Mouse (Mus musculus) cerebellum, adult 2 months (tissue): ENCODE data around the gene Abracl.

Source experiments
- CTCF ChIP-seq: fragments of 200-500 bp; IDR thresholded peaks from 2 replicates; pipeline ENCODE4 v1.5.1; 2011; ENCODE audit warnings: low read depth, mild to moderate bottlenecking, control low read depth, low read length, moderate library complexity, borderline replicate concordance; ENCODE audit not compliant: insufficient read depth
- POLR2A ChIP-seq: fragments of 200-500 bp; IDR thresholded peaks from 2 replicates; pipeline ENCODE4 v1.6.1; 2011; ENCODE audit warnings: low read length, control low read depth, borderline replicate concordance; ENCODE audit not compliant: insufficient read depth

DNA sequence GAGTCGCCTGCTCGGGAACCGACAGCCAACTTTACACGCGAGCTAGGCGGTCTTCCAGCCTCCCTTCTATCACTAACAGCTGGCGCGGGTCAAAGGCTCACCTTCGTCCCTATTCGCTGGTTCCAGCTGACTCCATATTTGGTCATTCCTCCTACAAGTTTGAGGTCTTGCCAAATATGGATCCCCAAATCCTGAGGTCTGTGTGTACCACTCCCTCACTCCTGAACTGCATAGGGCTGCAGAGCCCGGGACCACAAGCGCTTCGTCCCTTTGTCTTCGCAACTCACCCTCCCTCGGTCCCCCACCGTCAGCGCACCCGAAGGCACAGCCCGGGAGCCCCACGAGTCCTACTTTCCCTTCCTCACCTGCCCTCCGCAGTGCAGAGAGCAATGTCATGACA is 776 bp downstream of the Abracl start:
- TF ChIP-seq CTCF (no peak), POLR2A (no peak)
